Mouse (Mus musculus) brown adipose tissue, adult 24 weeks (tissue): Measurements from ENCODE around the gene Smarca2. TPM values are rescaled to one million over a fixed set of nuclear protein-coding genes. Genes with fewer than 3 reads are reported as not detected.
"Not testable (repeated sequence)": the region's sequence is repeated elsewhere in the genome, so short reads cannot be mapped to it uniquely, and the experiment has no call there.

Source experiments
- H3K27ac ChIP-seq: fragments of 200-500 bp; replicated peaks from 2 replicates; pipeline ENCODE4 v1.5.1; 2012; ENCODE audit warnings: low read depth, mild to moderate bottlenecking, low read length
- H3K4me1 ChIP-seq: fragments of 200-500 bp; 2 replicates; pipeline ENCODE4 v1.6.1; 2012; ENCODE audit warnings: low read length, mixed read lengths; ENCODE audit not compliant: control insufficient read depth, insufficient read depth, insufficient read length
- H3K4me3 ChIP-seq: fragments of 200-500 bp; 2 replicates; pipeline ENCODE4 v1.5.1; 2012; ENCODE audit warnings: low read depth, mild to moderate bottlenecking, low read length, moderate library complexity; ENCODE audit not compliant: insufficient read depth
- polyA plus RNA-seq: library from polyadenylated mRNA; stranded (reverse); fragments of >200 nt; gene quantifications from 2 replicates; pipeline ENCODE4 v1.2.4, GENCODE M21; 2012; ENCODE audit not compliant: missing spikeins, insufficient read depth, insufficient read length

Smarca2 gene
- polyA plus RNA-seq, 1 experiment, result 44.3 TPM

- Histone ChIP-seq H3K27ac (no peak overlapping the region), H3K4me1 (no peaks in the 10 kb centered on the region)
These were observed 45.9 kb downstream of the Smarca2 start for GRCm38 (mm10) chr19:26650585-26651273.

GRCm38 (mm10) chr19:26658324-26658723, 53.5 kb downstream of the Smarca2 start:
- Histone ChIP-seq H3K27ac (no peak overlapping the region), H3K4me3 (no peak overlapping the region), H3K4me1 (no peaks in the 10 kb centered on the region; the same call in 1 of the 2 replicates)

More at GRCm38 (mm10) chr19:26650585-26651273, 45.9 kb downstream of the Smarca2 start:
- no peak overlapping the region for H3K4me3 ChIP-seq

- Histone ChIP-seq H3K4me3 (no peak overlapping the region), H3K27ac (no peak overlapping the region), H3K4me1 (no peaks in the 10 kb centered on the region; the same call in 1 of the 2 replicates)
These were observed 55.1 kb downstream of the Smarca2 start for GRCm38 (mm10) chr19:26659976-26660375.

- H3K27ac ChIP-seq, result no peak overlapping the region
- no peaks in the 10 kb centered on the region; the same call in 1 of the 2 replicates for H3K4me1 ChIP-seq
- H3K4me3 ChIP-seq, result no peak overlapping the region
These were observed 56.3 kb downstream of the Smarca2 start for GRCm38 (mm10) chr19:26661198-26661597.

GRCm38 (mm10) chr19:26666303-26666702, 61.5 kb downstream of the Smarca2 start:
- Histone ChIP-seq H3K4me3 (no peak overlapping the region), H3K4me1 (no peaks in the 10 kb centered on the region), H3K27ac (no peak overlapping the region)

GRCm38 (mm10) chr19:26670089-26670488, 65.2 kb downstream of the Smarca2 start:
- H3K4me3 ChIP-seq, result no peak overlapping the region
- no peak overlapping the region for H3K27ac ChIP-seq
- H3K4me1 ChIP-seq, result no peaks in the 10 kb centered on the region

GRCm38 (mm10) chr19:26671413-26671812, 66.6 kb downstream of the Smarca2 start:
- H3K4me1 ChIP-seq, H3K4me3 ChIP-seq, H3K27ac ChIP-seq: not testable (repeated sequence)

- Histone ChIP-seq H3K4me3 (no peak overlapping the region), H3K4me1 (no peaks in the 10 kb centered on the region), H3K27ac (no peak overlapping the region)
These were observed 71.1 kb downstream of the Smarca2 start for GRCm38 (mm10) chr19:26675917-26676316.

GRCm38 (mm10) chr19:26678543-26678942, 73.7 kb downstream of the Smarca2 start:
- no peak overlapping the region for H3K4me3 ChIP-seq
- H3K27ac ChIP-seq, result no peak overlapping the region
- no peaks in the 10 kb centered on the region for H3K4me1 ChIP-seq

GRCm38 (mm10) chr19:26679674-26680073, 74.8 kb downstream of the Smarca2 start:
- Histone ChIP-seq H3K4me1 (no peaks in the 10 kb centered on the region), H3K27ac (no peak overlapping the region), H3K4me3 (no peak overlapping the region)

- no peaks in the 10 kb centered on the region for H3K4me1 ChIP-seq
- H3K27ac ChIP-seq, result no peak overlapping the region
- no peak overlapping the region for H3K4me3 ChIP-seq
These were observed 76.7 kb downstream of the Smarca2 start for GRCm38 (mm10) chr19:26681549-26681948.

- H3K27ac ChIP-seq, result no peak overlapping the region
- H3K4me3 ChIP-seq, result no peak overlapping the region
- no peaks in the 10 kb centered on the region for H3K4me1 ChIP-seq
These were observed 77.3 kb downstream of the Smarca2 start for GRCm38 (mm10) chr19:26682130-26682529.

- Histone ChIP-seq H3K27ac (no peak overlapping the region), H3K4me1 (no peaks in the 10 kb centered on the region), H3K4me3 (no peak overlapping the region)
These were observed 77.9 kb downstream of the Smarca2 start for GRCm38 (mm10) chr19:26682731-26683130.

- no peak overlapping the region for H3K4me3 ChIP-seq
- no peaks in the 10 kb centered on the region for H3K4me1 ChIP-seq
- no peak overlapping the region for H3K27ac ChIP-seq
These were observed 78.9 kb downstream of the Smarca2 start for GRCm38 (mm10) chr19:26683731-26684130.

GRCm38 (mm10) chr19:26690516-26690915, 85.7 kb downstream of the Smarca2 start:
- no peak overlapping the region for H3K4me3 ChIP-seq
- no peaks in the 10 kb centered on the region for H3K4me1 ChIP-seq
- H3K27ac ChIP-seq, result no peak overlapping the region

GRCm38 (mm10) chr19:26697107-26697506, 92.3 kb downstream of the Smarca2 start:
- Histone ChIP-seq H3K4me1 (no peaks in the 10 kb centered on the region), H3K27ac (no peak overlapping the region), H3K4me3 (no peak overlapping the region)
